Mouse (Mus musculus) liver, embryonic 13.5 days (tissue): Measurements from ENCODE around the gene Sigmar1. TPM values are rescaled to one million over a fixed set of nuclear protein-coding genes. Genes with fewer than 3 reads are reported as not detected.
"Not testable (repeated sequence)": the region's sequence is repeated elsewhere in the genome, so short reads cannot be mapped to it uniquely, and the experiment has no call there.

Experiments used
- ATAC-seq: fragments of 200-750 bp; cut with Nextera tagmentation; 2 replicates; pipeline ENCODE4 v1.8.0; 2017; ENCODE audit warnings: low read depth, mild to moderate bottlenecking, moderate number of reproducible peaks, moderate library complexity
- DNase-seq: peaks from one replicate; pipeline ENCODE4 v3.0.0; 2022
- H3K27ac ChIP-seq: fragments of 300-500 bp; sonication (generic); 2 replicates; pipeline ENCODE4 v1.5.1; 2015; ENCODE audit warnings: moderate library complexity, mild to moderate bottlenecking, inconsistent platforms
- H3K27me3 ChIP-seq: fragments of 300-500 bp; sonication (generic); 2 replicates; pipeline ENCODE4 v1.6.1; 2015; ENCODE audit warnings: mild to moderate bottlenecking, inconsistent platforms
- H3K36me3 ChIP-seq: fragments of 300-500 bp; sonication (generic); 2 replicates; pipeline ENCODE4 v1.6.1; 2015; ENCODE audit warnings: mild to moderate bottlenecking, inconsistent platforms
- H3K4me1 ChIP-seq: fragments of 300-500 bp; sonication (generic); replicated peaks from 2 replicates; pipeline ENCODE4 v1.6.1; 2015; ENCODE audit warnings: inconsistent platforms
- H3K4me2 ChIP-seq: fragments of 300-500 bp; sonication (generic); 2 replicates; pipeline ENCODE4 v1.6.1; 2015; ENCODE audit warnings: inconsistent platforms, mild to moderate bottlenecking, moderate library complexity
- H3K4me3 ChIP-seq: fragments of 300-500 bp; sonication (generic); replicated peaks from 2 replicates; pipeline ENCODE4 v1.5.1; 2015; ENCODE audit warnings: mild to moderate bottlenecking, inconsistent platforms
- H3K9ac ChIP-seq: fragments of 300-500 bp; sonication (generic); 2 replicates; pipeline ENCODE4 v1.6.1; 2015; ENCODE audit warnings: mild to moderate bottlenecking, inconsistent platforms
- H3K9me3 ChIP-seq: fragments of 300-500 bp; sonication (generic); replicated peaks from 2 replicates; pipeline ENCODE4 v1.6.1; 2016; ENCODE audit warnings: inconsistent platforms
- WGBS: fragments of 180-500 bp; shearing (Covaris S2); methylation state at CpG from one replicate; pipeline ENCODE4 v1.1.7; 2015; ENCODE audit not compliant: insufficient replicate concordance; 5-methylcytosine and 5-hydroxymethylcytosine counted together
- polyA plus RNA-seq: library from polyadenylated mRNA; unstranded; fragments of >200 nt; fragmentation: Nextera tagmentation; extraction: Ambion mirVana; gene quantifications from 2 replicates; pipeline ENCODE4 v1.2.1, GENCODE M21; 2015

The Sigmar1 gene
- polyA plus RNA-seq, 1 experiment from 2014 or later = 45.1 TPM

DNA sequence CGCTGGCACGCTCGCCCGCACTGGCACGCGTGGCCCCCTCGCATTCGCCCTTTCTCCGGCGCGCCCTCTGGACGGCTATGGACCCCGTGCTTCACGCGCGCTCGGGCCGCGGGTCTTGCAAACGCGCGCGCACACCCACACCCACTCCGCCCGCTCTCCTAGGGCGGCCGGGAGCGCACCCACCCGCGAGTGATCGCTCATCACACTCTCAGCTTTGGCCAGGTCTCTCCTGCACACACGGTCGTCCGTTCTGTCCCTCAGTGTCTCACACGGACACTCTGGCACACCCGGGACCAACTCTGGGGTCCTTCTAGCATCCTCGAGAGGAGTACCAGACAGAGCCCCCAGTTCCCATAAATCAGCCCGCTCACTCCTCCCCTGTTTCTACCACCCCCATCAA, 60.2 kb downstream of the Sigmar1 start:
- H3K4me1 ChIP-seq, DNase-seq, H3K4me2 ChIP-seq, H3K27ac ChIP-seq, ATAC-seq, H3K9ac ChIP-seq, H3K4me3 ChIP-seq, H3K9me3 ChIP-seq, H3K36me3 ChIP-seq: not testable (repeated sequence)
- WGBS = 3% methylated on average over 14 of the region's 38 CpGs
- H3K27me3 ChIP-seq = peaks cover 40% of the 10 kb centered on the region

DNA sequence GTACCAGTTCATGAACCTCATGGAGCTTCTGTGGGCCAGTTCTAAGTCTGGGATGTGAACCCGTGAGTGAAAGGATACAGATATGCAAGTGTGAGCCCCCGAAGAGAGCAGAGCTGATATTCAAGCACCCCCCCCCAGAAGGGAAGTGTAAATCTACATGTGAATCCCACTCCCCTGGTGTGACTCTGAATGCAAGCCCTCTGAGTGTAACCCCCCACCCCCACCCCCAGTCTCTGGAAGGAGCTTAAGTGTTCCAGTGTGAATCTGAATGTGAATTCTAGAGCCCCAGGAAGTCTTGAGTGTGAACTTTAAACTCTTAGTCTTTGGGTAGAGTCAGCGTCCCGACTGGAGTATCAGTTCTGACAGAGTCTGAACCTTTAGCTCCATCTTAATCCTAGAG, 62.4 kb downstream of the Sigmar1 start:
- not testable (repeated sequence) for H3K4me2 ChIP-seq, ATAC-seq, DNase-seq, H3K9me3 ChIP-seq, H3K9ac ChIP-seq, H3K27ac ChIP-seq, H3K36me3 ChIP-seq, H3K4me3 ChIP-seq, H3K4me1 ChIP-seq
- 4% methylated on average over 4 of the region's 4 CpGs for WGBS
- H3K27me3 ChIP-seq = peaks cover 36% of the 10 kb centered on the region

DNA sequence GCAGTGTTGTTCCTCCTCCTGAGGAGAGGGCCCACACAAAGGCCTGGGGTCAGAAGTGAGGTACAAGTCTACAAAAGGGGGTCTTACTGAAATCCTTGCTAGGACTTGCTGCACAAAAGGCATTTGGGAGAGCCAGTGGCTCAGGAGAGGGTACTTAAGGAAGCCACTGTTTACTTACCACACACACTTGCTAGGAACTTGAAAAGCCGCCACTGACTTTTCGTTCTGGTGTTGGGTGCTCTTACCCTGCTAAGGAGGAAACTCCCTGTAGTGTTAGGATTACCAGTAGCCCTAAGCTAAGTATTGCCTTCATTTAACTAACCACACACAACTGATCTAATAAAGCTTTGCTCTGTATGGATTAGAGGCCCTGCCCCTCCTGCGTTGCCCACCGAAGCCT, 65.9 kb downstream of the Sigmar1 start:
- no CpG with 5 or more reads among the region's 4 CpGs for WGBS
- not testable (repeated sequence) for H3K9ac ChIP-seq, H3K4me2 ChIP-seq, H3K36me3 ChIP-seq, ATAC-seq, H3K4me3 ChIP-seq, H3K9me3 ChIP-seq, DNase-seq, H3K27ac ChIP-seq, H3K4me1 ChIP-seq
- H3K27me3 ChIP-seq = peaks cover 20% of the 10 kb centered on the region

DNA sequence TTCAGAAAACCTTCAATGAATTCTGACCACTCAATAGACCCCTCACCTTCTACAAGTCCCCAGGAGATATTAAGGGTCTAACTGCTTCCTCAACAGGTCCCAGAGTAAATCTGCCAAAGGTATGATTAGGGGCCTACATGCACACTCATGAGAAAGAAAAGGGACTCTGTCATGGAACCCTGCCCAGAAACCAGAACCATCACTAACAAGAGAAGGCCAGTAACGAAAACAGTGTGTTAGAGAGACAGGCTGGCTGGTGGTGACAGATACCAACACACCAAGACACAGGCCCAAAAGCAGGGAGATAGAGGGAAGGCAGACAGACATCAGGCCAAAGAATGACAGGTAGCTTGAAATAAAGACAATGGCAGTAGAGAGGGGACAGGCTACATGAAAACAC, 67.4 kb downstream of the Sigmar1 start:
- H3K4me3 ChIP-seq, ATAC-seq, H3K4me2 ChIP-seq, DNase-seq, H3K9me3 ChIP-seq, H3K9ac ChIP-seq, H3K27ac ChIP-seq, H3K4me1 ChIP-seq, H3K36me3 ChIP-seq: not testable (repeated sequence)
- H3K27me3 ChIP-seq = peaks cover 23% of the 10 kb centered on the region
- whole genome bisulfite sequencing = 46% methylated on average over 1 of the region's 1 CpGs

Other genes starting within 250 kb of the Sigmar1 start
- 0.19 TPM in 1 of 2 replicates, not detected in the other for gene 1110017D15Rik, start 238.8 kb downstream of the Sigmar1 start, polyA plus RNA-seq
- 0.30 and 0.71 TPM in 2 replicates for gene Fam219a, start 186.6 kb downstream of the Sigmar1 start, polyA plus RNA-seq
- 1.4 TPM in 2 replicates for gene Dnaic1, start 186.4 kb downstream of the Sigmar1 start, polyA plus RNA-seq
- 1.2 and 1.5 TPM in 2 replicates for gene Enho, start 115.8 kb downstream of the Sigmar1 start, polyA plus RNA-seq
- gene Cntfr, start 59.1 kb downstream of the Sigmar1 start, polyA plus RNA-seq = 0.38 and 0.62 TPM in 2 replicates
- gene Il11ra1, start 56.2 kb downstream of the Sigmar1 start, polyA plus RNA-seq = 32.7 and 35.8 TPM in 2 replicates
- 38.6 and 40.8 TPM in 2 replicates for gene Rpp25l, start 42.6 kb downstream of the Sigmar1 start, polyA plus RNA-seq
- 86.4 and 90.0 TPM in 2 replicates for gene Dctn3, start 33.0 kb downstream of the Sigmar1 start, polyA plus RNA-seq
- not detected in 2 replicates for gene Arid3c, start 25.0 kb downstream of the Sigmar1 start, polyA plus RNA-seq
- gene Galt, start 929 bp downstream of the Sigmar1 start, polyA plus RNA-seq = 22.5 and 25.0 TPM in 2 replicates
- 7.1 and 7.6 TPM in 2 replicates for gene Ccl27a, start 18.1 kb upstream of the Sigmar1 start, polyA plus RNA-seq
- gene Gm21541, start 147.5 kb upstream of the Sigmar1 start, polyA plus RNA-seq = not detected in 2 replicates
- gene Gm20878, start 185.4 kb upstream of the Sigmar1 start, polyA plus RNA-seq = 0.31 and 0.39 TPM in 2 replicates
- 0.03 TPM in 1 of 2 replicates, not detected in the other for gene Fam205a4, start 209.9 kb upstream of the Sigmar1 start, polyA plus RNA-seq